Mouse (Mus musculus) right cerebral cortex, postnatal 14 days (tissue): Measurements from ENCODE around the gene Arfgef2.

ENCODE experiments used
- DNase-seq: peaks from one replicate; pipeline ENCODE4 v3.0.0; 2022

The Arfgef2 gene

DNA sequence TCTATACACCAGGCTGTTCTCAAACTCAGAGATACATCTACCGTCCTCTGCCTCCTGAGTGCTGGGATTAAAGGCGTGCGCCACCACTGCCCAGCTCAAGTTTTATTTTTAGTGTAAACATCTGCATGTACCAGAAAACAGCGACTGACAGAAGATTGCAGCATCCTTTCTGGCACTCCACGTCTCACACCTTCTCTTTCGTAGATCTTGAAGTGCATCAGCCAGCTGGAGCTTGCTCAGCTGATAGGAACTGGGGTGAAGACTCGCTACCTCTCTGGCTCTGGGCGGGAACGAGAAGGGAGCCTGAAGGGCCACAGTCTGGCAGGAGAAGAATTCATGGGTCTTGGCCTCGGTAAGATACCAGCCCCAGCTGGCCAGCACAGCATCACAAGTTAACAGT is 60.1 kb downstream of the Arfgef2 start:
- no peak for DNase-seq

DNA sequence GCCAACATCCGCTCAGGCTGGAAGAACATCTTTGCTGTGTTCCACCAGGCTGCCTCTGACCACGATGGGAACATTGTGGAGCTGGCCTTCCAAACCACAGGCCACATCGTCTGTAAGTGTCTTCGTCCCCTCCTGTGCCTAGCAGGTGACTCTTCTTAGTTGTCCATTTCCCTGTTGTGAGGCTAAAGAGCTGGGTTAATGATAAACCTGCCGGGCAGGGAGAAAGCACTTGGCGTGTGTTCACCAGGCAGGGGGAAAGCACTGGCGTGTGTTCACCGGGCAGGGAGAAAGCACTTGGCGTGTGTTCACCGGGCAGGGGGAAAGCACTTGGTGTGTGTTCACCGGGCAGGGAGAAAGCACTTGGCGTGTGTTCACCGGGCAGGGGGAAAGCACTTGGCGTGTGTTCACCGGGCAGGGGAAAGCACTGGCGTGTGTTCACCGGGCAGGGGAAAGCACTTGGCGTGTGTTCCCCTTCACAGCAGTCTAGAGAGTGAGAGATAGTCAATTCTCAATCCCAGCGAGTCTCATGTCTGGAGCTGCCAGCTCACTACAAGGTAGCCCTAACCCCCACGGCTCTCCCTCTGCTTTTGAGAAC is 65.0 kb downstream of the Arfgef2 start:
- no peak for DNase-seq

DNA sequence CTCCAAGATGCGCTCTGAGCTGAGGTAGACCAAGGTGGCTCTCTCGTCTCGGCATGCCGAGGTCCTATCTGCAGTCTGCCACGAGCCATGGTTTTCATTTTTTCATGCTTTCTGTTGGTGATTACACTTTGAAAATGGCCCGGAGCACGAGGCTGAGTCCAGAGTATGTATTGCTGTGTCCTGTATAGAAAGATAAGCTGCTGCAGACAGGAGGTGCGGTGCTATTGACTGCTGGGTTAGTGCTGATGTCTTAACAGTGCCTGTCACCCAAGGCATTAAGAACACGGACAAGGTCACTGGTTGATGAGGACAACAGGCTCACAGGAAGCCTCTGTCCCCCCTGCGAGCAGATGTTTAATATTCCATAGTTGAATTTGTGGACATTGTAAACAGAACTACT is 65.5 kb downstream of the Arfgef2 start:
- DNase-seq, result no peak

DNA sequence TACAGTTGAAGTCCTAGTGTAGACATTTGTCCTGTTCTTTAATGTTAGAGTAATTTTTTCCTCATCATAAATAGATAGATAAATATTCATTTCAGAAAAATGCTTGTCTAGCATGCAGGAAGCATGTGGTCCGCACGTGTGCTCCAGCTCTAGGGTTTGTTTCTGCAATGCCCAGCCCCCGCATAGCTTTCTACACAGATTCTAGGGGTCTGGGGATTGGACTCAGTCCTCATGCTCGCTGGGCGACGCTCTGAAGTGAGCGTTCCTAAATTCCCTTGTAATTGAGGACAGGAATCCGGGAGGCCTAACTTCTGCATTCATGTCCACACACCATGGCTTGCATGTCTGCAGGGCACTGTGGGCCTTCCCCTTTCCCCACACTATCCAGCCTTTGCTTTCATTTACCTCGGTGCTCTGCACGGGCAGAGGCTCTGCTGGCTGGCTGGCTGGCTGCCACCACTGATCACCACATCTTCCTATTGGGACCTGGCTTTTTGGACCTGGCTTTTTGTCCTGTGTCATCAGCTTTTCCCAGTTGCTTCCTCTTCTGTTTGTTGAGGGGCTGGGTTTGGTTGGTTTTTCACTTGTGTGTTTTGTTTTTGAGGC is 69.4 kb downstream of the Arfgef2 start:
- no peak for DNase-seq

DNA sequence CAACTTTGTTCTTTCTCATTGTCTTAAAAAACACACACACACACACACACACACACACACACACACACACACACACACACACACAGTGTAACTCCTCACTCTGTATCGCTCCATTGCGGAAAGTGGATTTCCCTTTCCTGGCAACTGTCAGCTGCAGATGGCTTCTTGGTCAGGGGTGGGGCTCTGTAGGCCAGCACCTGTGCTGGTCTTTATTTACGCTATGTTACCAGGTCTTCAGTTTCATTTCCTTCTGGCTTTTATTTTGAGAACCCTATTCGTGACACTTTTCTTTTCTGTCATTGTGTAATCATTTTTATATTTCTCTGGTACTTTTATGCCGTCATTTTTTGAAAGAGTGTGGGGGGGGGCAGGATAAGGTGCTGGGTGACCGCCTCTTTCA is 70.2 kb downstream of the Arfgef2 start:
- no peak for DNase-seq

DNA sequence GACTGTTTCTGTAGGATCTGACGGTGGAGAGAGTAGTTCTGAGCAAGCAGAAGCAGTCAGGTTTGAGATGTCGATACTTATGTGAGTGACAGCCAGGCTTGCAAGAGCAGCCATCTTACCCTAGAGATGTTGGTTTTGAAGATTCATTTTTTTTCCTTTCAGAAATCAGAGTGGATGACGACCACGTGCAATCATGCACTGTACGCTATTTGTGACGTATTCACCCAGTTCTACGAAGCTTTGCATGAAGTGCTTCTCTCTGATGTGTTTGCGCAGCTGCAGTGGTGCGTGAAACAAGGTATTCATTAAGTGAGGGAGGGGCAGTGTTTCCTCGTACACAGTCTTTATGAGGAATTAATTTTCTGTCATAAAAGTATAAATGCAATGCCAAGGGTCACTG is 70.9 kb downstream of the Arfgef2 start:
- no peak for DNase-seq

DNA sequence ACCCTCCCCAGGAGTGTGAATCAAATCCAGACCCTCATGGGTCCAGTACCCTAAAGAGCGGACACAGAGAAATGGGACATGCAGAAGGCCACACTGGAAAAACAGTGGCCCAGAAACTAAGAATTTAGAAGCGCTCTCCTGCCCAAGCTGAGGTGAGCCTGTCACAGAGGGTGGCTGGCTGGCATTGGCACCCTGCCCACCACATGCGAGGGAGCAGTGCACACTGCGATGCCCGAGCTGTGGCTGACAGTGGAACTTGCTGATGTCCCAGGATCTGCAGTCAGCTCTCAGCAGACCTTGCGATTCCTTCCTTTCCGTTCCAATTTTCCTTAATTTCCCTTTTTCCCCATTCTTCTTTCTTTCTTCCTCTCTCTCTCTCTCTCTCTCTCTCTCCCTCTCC is 79.7 kb downstream of the Arfgef2 start:
- peak; percentile 42 for DNase-seq

DNA sequence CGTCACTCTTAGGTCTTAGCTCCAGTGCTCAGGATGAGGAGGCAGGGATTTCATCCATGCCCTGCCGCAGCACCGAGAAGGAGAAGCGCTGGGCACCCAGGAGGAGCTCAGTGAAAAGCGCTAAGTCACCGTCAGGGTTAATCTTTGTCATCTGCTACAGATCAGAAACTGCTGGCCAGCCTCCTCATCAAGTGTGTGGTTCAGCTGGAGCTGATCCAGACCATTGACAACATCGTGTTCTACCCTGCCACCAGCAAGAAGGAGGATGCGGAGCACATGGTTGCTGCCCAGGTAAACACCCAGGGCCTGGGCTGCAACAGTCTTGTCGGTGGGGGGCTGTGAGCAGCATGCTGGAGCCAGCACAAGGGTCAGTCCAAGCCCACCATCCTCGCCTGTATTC is 80.2 kb downstream of the Arfgef2 start:
- no peak for DNase-seq

DNA sequence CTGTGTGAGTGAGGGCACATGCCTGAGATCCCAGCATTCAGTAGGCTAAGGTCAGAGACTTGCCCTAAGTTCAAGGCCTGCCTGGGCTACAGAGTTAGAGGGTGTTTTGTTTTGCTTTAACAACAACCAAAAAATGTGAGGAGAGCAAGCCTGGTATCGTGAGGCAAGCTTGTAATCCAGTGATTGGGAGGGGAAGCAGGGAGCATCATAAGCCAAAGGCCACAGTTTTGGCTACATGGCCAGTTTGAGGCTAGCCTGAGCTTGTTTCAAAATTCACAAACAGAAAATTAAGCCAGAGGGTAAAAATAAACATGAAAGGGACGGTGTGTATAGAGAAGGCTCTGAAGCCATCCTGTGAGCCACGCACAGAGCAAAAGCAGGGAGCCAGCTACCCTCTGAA is 80.8 kb downstream of the Arfgef2 start:
- no peak for DNase-seq

DNA sequence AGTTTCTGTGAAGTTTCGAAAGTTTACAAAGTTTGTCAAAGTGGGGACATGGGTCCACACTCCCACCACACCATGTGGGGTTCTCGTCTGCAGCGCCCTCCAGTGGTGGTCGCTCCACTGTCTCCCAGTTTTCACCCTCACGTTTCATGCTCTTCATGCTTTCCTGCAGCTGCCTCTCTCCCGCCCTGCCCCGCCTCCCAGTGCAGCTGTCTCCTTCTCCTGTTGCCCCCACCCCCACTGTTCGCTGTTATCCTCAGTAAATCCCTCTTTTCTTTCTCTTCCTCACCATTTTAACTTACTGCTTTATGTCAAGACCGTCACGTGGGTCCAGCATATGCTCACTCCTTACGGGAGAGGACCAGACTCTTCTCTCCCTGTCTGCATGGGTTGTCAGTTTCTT is 82.4 kb downstream of the Arfgef2 start:
- no peak for DNase-seq

DNA sequence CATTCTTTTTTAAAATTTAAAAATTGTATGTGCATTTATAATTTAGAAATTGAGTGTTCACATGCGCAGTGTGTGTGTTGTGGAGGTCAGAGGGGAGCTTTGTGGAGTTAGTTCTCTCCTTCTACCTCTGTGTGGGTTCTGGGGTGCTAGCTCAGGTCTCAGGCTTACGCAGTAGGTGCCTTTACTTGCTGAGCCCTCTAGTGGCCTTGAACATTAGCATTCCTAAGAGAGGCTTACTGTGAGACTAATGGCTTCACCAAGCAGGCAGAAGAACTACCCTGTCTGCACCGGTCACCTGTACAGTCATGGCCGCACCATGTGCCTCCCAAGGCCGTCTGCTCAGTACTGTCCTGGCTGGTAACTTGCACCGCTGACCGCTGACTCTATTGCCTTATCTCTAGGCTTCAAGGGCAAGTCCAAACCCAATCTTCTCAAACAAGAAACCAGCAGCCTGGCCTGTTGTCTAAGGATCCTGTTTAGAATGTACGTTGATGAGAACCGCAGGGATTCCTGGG is 86.0 kb downstream of the Arfgef2 start:
- no peak for DNase-seq

DNA sequence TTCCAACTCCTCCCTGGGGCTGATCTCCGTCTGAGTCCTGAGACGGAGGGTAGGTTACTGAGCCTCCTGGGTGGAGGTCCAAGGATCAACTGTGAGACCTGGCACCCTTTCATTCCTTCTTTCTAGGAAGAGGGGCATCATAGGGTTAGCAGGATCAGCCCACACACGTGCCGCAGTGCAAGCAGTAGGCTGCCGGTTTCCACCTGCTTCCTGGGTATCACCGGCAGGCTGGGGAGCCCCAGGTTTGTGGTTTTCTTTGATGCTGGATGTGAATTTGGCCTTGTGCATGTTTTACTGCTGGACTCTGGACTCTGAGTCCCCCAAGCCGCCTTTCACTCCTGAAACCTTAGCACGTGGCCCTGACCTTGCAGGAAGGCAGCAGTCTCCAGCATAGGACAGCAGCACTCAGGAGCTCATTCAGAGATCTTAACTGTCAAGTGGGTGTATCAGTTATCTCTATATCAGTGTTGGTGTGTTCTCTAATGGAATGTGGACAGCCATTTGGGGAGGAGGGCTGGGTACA is 86.8 kb downstream of the Arfgef2 start:
- no peak for DNase-seq

DNA sequence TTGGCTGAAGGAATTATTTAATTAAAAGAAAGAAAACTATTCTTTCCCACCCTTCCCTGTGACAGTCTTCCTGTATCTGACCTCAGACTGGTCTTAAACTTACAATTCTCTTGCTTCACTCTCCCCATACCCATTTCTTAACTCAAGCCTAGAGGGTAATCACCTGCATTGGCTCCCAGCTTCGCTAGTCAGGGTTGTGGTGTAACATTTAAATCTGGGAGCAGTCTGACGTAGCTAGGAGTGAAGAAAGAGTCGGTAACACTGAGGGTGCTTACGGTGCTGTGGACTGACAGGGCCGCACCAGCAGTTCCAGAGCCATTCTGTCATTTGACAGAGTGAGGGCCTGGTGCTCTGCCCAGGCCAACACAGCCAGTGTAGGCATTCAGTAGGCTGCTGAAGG is 87.6 kb downstream of the Arfgef2 start:
- DNase-seq, result no peak

DNA sequence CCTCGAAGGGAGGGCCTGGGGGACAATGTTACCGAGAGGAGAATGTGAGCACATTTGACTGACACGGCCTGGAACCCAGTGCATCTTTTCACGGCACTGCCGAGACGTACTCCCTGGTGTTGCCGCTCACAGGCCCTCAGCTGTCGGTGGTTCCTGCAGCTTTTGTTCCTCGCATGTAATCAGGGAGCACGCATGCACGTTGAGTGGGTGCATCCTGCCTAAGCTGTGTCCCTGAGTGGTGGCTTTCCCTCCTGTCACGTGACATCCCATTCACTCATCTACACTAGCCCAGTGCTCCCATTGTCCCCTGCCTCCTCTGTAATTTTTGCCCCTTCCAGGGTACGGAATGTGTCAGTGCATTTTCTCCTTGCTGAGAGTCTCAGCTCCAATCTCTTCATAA is 91.0 kb downstream of the Arfgef2 start:
- DNase-seq, result no peak

DNA sequence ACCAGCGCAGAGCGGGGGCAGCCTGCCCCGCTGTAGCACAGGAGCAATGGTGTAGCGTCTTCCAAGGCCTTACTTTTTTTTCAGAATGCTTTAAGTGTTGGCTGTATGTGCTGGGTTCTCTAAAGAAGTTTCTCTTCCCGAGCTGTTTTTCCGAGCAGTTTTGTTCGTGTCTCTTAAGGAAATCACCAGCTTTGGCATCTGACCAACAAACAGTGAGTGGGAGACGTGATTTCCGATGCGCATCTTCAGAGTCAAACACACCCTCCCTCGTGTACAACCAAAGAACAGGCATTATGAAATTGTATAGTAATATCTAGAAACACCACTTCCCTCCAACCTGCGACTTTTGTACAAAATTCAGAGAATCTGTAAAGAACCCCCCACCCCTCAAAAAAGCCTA is 91.6 kb downstream of the Arfgef2 start:
- DNase-seq, result no peak

DNA sequence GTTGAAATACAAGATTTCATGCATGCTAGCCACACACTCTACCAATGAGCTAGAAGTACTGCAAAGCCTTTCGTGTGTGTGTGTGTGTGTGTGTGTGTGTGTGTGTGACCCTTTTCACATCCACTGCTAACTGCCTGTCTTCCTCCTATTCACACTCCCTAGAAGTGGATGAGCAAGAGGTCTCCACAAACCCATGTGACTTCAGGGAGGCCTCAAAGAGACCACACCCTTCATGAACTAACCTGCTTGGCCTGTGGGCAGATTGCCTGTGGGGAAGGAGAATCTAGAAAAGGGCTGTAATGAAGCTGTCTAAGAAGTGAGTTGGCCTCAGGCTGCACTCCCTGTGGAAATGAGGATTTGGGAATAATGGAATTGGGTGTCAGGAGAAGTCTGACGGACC is 93.8 kb downstream of the Arfgef2 start:
- no peak for DNase-seq

DNA sequence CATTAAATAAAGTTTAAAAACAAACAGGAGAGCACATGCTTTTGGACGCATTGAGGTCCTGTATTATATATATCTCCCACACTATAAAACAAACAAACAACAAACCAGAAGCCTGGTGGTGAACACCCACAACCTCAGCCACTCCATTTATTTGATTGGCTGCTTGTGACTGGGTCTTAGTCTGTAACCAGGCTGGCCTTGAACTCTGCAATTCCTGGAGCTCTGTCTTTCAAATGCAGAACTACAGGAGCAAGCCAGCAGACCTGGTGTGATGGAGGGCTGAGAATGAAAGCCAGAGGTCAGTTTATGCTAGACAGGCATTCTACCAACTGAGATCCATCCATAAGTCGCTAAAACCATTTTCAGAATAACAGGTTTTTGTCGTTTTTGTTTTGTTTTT is 94.4 kb downstream of the Arfgef2 start:
- no peak for DNase-seq

DNA sequence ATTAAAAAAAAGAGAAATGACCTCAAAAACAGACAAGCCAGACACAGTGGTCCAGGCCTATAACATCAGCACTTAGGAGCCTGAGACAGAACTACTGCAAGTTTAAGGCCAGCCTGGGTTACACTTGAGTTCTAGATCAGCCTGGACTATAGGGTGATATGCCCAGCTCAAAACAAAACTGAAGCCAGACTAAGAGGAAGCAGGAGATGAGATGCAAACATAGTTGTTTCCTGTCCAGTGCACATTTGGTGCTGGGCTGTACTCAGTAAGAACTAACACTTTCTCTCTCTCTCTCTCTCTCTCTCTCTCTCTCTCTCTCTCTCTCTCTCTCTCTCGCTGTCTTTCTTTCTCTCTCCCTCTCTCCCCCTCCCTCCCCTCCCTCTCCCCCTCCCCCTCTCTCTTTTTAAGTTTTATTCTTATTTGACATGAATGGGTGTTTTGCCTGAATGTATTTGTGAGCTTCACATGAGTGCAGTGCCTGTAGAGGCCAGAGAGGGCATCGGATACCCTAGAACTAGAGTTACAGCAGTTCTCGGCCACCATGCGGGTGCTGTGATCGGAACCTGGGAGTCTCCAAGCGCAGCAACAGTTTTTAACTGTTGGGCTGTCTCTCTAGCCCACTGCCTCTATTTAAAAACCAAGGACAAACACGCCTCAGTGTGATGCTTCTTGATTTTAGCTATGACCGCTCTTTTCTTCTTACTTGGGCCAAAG is 95.6 kb downstream of the Arfgef2 start:
- DNase-seq, result no peak

DNA sequence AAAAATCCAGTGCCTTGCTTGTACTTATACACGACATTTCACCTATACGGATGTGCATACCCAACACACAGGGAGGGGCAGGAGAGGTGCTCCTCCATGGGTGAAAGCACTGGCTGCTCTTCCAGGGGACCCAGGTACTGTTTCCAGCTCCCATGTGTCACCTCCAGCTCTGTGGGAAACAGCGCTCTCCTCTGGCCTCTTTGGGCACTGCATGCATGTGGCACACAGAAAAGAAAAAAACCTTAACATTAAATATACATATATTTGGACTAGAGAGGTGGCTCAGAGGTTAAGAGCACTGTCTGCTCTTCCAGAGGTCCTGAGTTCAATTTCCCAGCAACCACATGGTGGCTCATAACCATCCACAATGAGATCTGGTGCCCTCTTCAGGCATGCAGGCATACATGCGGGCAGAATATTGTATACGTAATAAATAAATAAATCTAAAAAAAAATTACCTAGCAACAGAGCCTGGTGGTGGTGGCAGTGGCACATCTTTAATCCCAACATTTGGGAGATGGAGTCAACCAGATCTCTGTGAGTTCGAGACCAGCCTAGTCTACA is 98.4 kb downstream of the Arfgef2 start:
- DNase-seq, result no peak

DNA sequence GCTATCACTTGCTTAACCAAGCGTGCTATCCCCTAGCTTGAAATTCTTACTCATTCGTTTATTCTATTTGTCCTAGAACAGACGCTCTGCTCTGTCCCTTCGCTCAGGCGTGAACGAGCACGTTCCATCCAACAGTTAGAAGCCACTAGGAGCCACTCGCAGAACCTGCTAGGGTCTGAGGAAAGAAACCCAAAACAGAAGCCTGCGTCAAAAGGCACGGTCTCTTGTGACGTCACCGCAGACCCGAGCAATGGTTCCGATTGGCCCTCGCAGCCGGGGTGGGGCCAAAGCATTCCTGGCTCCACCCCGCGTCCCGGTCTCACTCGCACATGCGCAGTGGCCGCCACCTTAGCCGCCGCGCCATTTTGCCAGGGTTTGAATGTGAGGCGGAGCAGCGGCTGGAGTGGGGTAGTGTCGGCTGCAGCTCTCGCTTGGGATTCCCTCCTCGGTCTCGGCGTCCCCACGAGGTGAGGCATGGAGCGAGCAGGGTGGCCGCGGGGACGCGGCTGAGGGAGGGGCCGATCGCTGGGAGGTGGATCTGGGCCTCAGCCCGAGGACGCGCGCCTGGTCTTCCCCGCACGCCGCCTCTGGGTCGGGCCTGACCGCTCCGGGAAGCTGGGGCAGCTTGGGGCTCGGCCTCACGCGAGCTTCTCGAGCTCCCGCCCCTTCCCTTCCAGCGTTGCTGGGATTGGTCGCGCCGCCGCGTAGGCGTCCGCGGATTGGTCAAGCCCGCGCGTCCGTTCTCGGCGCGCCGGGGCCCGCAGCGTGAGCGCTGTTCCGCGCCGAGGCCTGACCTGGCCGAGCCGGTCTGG is 100.5 kb downstream of the Arfgef2 start, which contains the start of gene Cse1l:
TSS of gene Cse1l (plus strand) at position 330 of the 812 bp plus-strand sequence.
- DNase-seq, result peak; percentile 99

DNA sequence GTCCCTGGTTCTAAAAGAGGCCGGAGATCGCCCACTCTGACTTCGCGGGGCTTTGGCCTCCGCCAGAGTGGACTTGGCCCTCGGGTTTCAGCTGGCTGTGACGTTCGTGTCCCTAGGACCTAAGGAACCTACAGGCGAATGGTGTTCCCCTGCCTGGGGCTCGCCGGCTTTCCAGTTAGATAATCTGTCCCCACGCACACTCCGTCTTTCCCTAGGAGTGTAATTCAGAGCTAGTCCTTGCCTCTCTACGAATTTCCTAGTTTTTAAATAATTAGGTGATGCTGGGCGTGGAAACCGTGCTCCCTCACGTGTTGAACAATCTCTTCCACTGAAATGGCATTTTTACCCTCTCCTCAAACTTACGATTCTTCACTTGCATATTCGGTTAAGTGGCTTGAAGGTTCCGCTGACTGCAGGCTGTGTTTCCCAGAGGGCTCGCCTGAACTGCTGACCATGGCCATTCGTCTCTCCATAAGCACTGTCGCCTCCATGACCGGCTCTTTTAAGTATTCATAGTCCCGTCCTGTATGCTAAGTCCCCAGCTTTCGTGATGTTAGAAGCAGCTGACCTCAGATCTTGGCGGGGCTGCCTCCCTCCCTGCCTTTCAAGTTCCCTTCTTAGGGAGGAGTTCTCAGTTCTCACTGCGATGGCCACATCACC is 101.3 kb downstream of the Arfgef2 start:
- no peak for DNase-seq

DNA sequence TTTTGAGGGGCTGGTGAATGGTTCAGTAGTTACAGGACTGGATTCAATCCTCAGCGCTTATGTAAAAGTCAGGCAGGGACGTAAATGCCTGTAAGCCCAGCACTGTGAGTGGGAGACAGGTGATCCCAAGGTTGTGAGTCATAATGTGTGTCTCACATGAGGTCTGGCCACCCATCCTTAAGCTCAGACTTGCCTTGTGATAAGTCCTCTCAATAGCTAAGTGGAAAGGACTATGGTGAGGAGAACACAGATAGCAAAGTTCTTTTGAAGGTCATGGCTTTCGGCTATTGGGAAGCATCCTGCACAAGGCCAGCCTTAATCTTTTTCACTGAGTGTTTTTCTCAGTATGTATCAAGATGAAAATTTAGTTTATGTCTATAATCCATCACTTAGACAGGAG is 104.3 kb downstream of the Arfgef2 start:
- DNase-seq, result no peak
